Mouse (Mus musculus) heart, adult 18-20 months (tissue): ENCODE data around the gene Kcnip4. TPM values are rescaled to one million over a fixed set of nuclear protein-coding genes. Genes with fewer than 3 reads are reported as not detected.

ENCODE experiments used
- DNase-seq, 2 experiments: peaks; one replicate each; pipeline ENCODE4 v3.0.0; 2021 to 2022; ENCODE audit warnings: mixed read lengths in 1 of 2
- total RNA-seq, 2 experiments: library from RNA; stranded (reverse); gene quantifications; 2 replicates each; pipeline ENCODE4 v1.2.3; 2021

The Kcnip4 gene
- total RNA-seq, 2 experiments from 2014 or later = 0.35 TPM; not detected in 1

- no peak for DNase-seq
These were observed 1116.4 kb downstream of the Kcnip4 start for GRCm38 (mm10) chr5:48408276-48408675.

- peak; percentile 18 to 23 for DNase-seq
These were observed 1122.2 kb downstream of the Kcnip4 start for GRCm38 (mm10) chr5:48402497-48402896.

- peak; percentile 93 to 96 for DNase-seq
These were observed 1152.6 kb downstream of the Kcnip4 start for GRCm38 (mm10) chr5:48371890-48372766.

- no peak for DNase-seq
These were observed 1175.4 kb downstream of the Kcnip4 start for GRCm38 (mm10) chr5:48349309-48349708.

GRCm38 (mm10) chr5:48345983-48346648, 1178.6 kb downstream of the Kcnip4 start:
- DNase-seq = no peak

- peak in 1 of 2 experiments; percentile 17 for DNase-seq
These were observed 1179.4 kb downstream of the Kcnip4 start for GRCm38 (mm10) chr5:48345095-48345982.

- DNase-seq = no peak
These were observed 1183.8 kb downstream of the Kcnip4 start for GRCm38 (mm10) chr5:48340808-48341433.
